Mouse (Mus musculus) MEL (cell line): Measurements from ENCODE around the gene Rpl36a.

ENCODE experiments used
- CTCF ChIP-seq, 3 experiments: IDR thresholded peaks in 2 of 3; conservative IDR thresholded peaks in 1 of 3; 2 replicates each; pipeline ENCODE4 v1.5.1; 2011 to 2012; ENCODE audit warnings: low read length in 3 of 3, low read depth in 2 of 3, mild to moderate bottlenecking in 2 of 3, improper control_type of control experiment in 1 of 3, inconsistent platforms in 1 of 3, mixed read lengths in 1 of 3, moderate library complexity in 1 of 3; ENCODE audit not compliant: control insufficient read depth in 1 of 3, insufficient read depth in 1 of 3, poor library complexity in 1 of 3, severe bottlenecking in 1 of 3
- HCFC1 ChIP-seq: IDR thresholded peaks from 2 replicates; pipeline ENCODE4 v1.6.1; 2012; ENCODE audit warnings: low read depth, mild to moderate bottlenecking, inconsistent platforms, low read length, improper control_type of control experiment, moderate library complexity
- JUND ChIP-seq: IDR thresholded peaks from 2 replicates; pipeline ENCODE4 v1.6.1; 2011; ENCODE audit warnings: low read depth, mild to moderate bottlenecking, improper control_type of control experiment, low read length
- KAT2A ChIP-seq: conservative IDR thresholded peaks from 2 replicates; pipeline ENCODE4 v1.6.1; 2012; ENCODE audit warnings: low read depth, low read length, improper control_type of control experiment, inconsistent platforms
- MAX ChIP-seq: IDR thresholded peaks from 2 replicates; pipeline ENCODE4 v1.6.1; 2011; ENCODE audit warnings: low read length, improper control_type of control experiment
- POLR2A ChIP-seq, 2 experiments: IDR thresholded peaks; 2 replicates each; pipeline ENCODE4 v1.6.1; 2011 to 2012; ENCODE audit warnings: low read length in 2 of 2, mild to moderate bottlenecking in 2 of 2, control low read depth in 1 of 2, improper control_type of control experiment in 1 of 2, low read depth in 1 of 2, moderate library complexity in 1 of 2; ENCODE audit not compliant: control insufficient read depth in 1 of 2, insufficient read depth in 1 of 2, poor library complexity in 1 of 2
- SIN3A ChIP-seq: IDR thresholded peaks from 2 replicates; pipeline ENCODE4 v1.6.1; 2012; ENCODE audit warnings: low read length, improper control_type of control experiment, inconsistent platforms
- TCF12 ChIP-seq: IDR thresholded peaks from 2 replicates; pipeline ENCODE4 v1.6.1; 2014; ENCODE audit warnings: low read depth, mild to moderate bottlenecking, inconsistent platforms, low read length, improper control_type of control experiment, moderate library complexity
- UBTF ChIP-seq: IDR thresholded peaks from 2 replicates; pipeline ENCODE4 v1.6.1; 2012; ENCODE audit warnings: low read depth, mild to moderate bottlenecking, inconsistent platforms, low read length, improper control_type of control experiment, moderate library complexity, borderline replicate concordance; ENCODE audit not compliant: insufficient read depth
- USF2 ChIP-seq, 2 experiments: IDR thresholded peaks; 2 replicates each; pipeline ENCODE4 v1.6.1; 2011 to 2012; ENCODE audit warnings: improper control_type of control experiment in 2 of 2, low read length in 2 of 2, borderline replicate concordance in 1 of 2, inconsistent platforms in 1 of 2, low read depth in 1 of 2, mild to moderate bottlenecking in 1 of 2; ENCODE audit not compliant: insufficient read depth in 1 of 2
- ZC3H11A ChIP-seq: IDR thresholded peaks from 2 replicates; pipeline ENCODE4 v1.6.1; 2012; ENCODE audit warnings: low read depth, mild to moderate bottlenecking, inconsistent platforms, low read length, improper control_type of control experiment

GRCm38 (mm10) chrX:134586447-134586846 is 993 bp downstream of the Rpl36a start:
- TF ChIP-seq JUND (no peak), TCF12 (no peak), SIN3A (no peak), CTCF (IDR thresholded peaks at IDR 0.05 in 2 of 3, conservative IDR thresholded peaks at IDR 0.05 in 1 of 3; ENCODE audit: control insufficient read depth in 1 of 3, insufficient read depth in 1 of 3, low read depth in 2 of 3, low read length in 3 of 3, poor library complexity in 1 of 3, severe bottlenecking in 1 of 3) (no peak), POLR2A (IDR thresholded peaks at IDR 0.05; ENCODE audit: control insufficient read depth in 1 of 2, insufficient read depth in 1 of 2, low read depth in 1 of 2, low read length in 2 of 2, poor library complexity in 1 of 2) (no peak), KAT2A (no peak), HCFC1 (no peak), UBTF (no peak), ZC3H11A (no peak), MAX (no peak), USF2 (IDR thresholded peaks at IDR 0.05; ENCODE audit: borderline replicate concordance in 1 of 2, insufficient read depth in 1 of 2, low read depth in 1 of 2, low read length in 2 of 2) (no peak)
